8 mouse cellular contexts compared by ENCODE assay signal in the genomic region with DNA sequence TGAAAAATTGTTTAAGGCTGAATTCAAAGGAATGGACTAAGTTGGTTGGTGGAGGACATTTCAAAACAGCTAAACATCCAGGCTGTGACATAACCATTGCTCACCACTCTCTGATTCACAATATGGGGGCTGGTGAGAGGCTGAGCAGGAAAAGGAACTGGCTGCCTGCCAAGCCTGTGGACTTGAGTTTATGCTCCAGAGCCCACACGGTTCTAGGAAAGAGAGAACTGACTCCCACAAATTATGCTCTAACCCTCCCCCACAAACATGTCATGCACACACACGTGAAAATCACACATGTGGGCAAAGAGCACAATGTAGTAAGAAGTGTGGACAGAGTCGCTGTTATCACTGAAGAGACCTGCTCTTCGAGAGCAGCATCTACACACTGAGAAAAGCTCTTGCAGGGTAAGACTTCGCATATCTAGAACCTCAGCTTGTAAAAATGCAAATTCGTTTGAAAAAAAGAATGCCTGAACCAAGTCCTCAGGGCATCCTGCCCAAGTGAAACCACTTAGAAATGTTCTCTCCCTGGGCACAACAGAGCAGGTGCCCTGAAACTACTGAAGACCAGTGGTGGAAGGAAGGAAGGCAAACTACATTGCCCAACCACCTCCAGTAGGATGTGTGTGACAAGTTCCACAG.
DNase-seq lines count a peak whose midpoint lies in the region; ATAC-seq lines count a peak whose summit lies in the region.

No protein-coding gene starts in this region.

- peak; percentile 4 for DNase-seq in ovary, postnatal 36 days (ENCODE audit: low spot score)
- DNase-seq in ovary, postnatal 10 days (ENCODE audit: low spot score): no peak
- DNase-seq in layer of hippocampus, postnatal 36 days: peak; percentile 39 to 43
- peak; percentile 83 for DNase-seq in telencephalon, adult 2 months (ENCODE audit: low read depth, low spot score)
- DNase-seq in T-cell, adult 2 months (ENCODE audit: low spot score): no peak
- no peak for DNase-seq in gastrocnemius, adult 18-20 months (ENCODE audit: low spot score)
- no peak for DNase-seq in embryo, embryonic 9.5 days (ENCODE audit: extremely low spot score)

- ATAC-seq in frontal cortex, adult (ENCODE audit: low TSS enrichment): peak; percentile 96

Comparison
In these comparisons a context has a peak if more than half of its experiments do, and no peak if none do; other contexts are left out.
1. DNase-seq: peak in ovary, postnatal 36 days (single experiment), layer of hippocampus, postnatal 36 days (2 of 2) and telencephalon, adult 2 months (single experiment); none in ovary, postnatal 10 days (single experiment), T-cell, adult 2 months (single experiment), gastrocnemius, adult 18-20 months (single experiment) and embryo, embryonic 9.5 days (single experiment).